ENCODE assay signal across 8 mouse cellular contexts in genomic region chr6:34760023-34760422, GRCm38 (mm10). TPM values are rescaled to one million over a fixed set of nuclear protein-coding genes. Genes with fewer than 3 reads are reported as not detected.
DNase-seq lines count a peak whose midpoint lies in the region; ATAC-seq and TF ChIP-seq lines count a peak whose summit lies in the region.

No protein-coding gene starts in this region.

- no peak overlapping the region for H3K27ac ChIP-seq in spleen, adult 2 months (ENCODE audit: insufficient read depth, low read length)

- no peaks in the 10 kb centered on the region for H3K36me3 ChIP-seq in spleen, adult 2 months (ENCODE audit: control insufficient read depth, insufficient read depth, low read length)

- DNase-seq in heart, adult 18-20 months: peak; percentile 44 to 71
- DNase-seq in heart, postnatal 25 days (ENCODE audit: low spot score): no peak
- peak; percentile 14 to 18 for DNase-seq in spleen, adult 2 months (ENCODE audit: low read depth in 1 of 2, low spot score in 2 of 2)
- DNase-seq in spleen, adult 12 weeks (ENCODE audit: low spot score): no peak
- peak; percentile 59 for DNase-seq in c-Kit-positive CD71-positive TER-119-positive erythroid progenitor cells, embryonic 14.5 days (ENCODE audit: low spot score)
- DNase-seq in kidney, postnatal 10 days: peak; percentile 74
- peak; percentile 36 for DNase-seq in retina, adult 2 months (ENCODE audit: low read depth, low spot score)

- no peak for TF ChIP-seq POLR2A in spleen, adult 2 months (IDR thresholded peaks at IDR 0.05; ENCODE audit: low read depth, low read length)

- TF ChIP-seq CTCF in spleen, adult 2 months (IDR thresholded peaks at IDR 0.05; ENCODE audit: extremely low read depth, insufficient read depth, insufficient read length, insufficient replicate concordance): 0 out of 2 replicates have a peak, but pooled peaks have one; percentile 3

- ATAC-seq in inflammation-experienced regulatory T-cells, adult 6 months: no peak

- H3K4me1 ChIP-seq in spleen, adult 2 months (ENCODE audit: control insufficient read depth, insufficient read depth, insufficient read length): no peaks in the 10 kb centered on the region

- no peaks in the 10 kb centered on the region for H3K27me3 ChIP-seq in spleen, adult 2 months (ENCODE audit: control insufficient read depth, insufficient read depth, low read length)

- no peak overlapping the region for H3K4me3 ChIP-seq in spleen, adult 2 months (ENCODE audit: extremely low read depth, insufficient read depth, insufficient read length)

- intact Hi-C loops in heart, postnatal 25 days (cut with DNase I): loop anchor here (5.0 kb wide), 1 partner anchor 162 kb away; the partner anchor contains the start of gene Stra8

- WGBS in spleen, adult 2 months: 45% methylated on average over 4 of the region's 4 CpGs

RNA-seq across cellular contexts. Expression of gene Agbl3, which starts 20.2 kb away (rescaled TPM):
- 1 to 10 TPM; 4.2 to 4.9 TPM for total RNA-seq in heart, adult 18-20 months (2021)
- 1 to 10 TPM; 3.2 to 3.9 TPM for total RNA-seq in heart, postnatal 25 days (2021)
- 1.0 and 1.5 TPM in 2 replicates for polyA plus RNA-seq in spleen, adult 2 months (2012; rRNA removed)
- 1 to 10 TPM; 1.7 to 2.6 (median 2.3) TPM for polyA plus RNA-seq in inflammation-experienced regulatory T-cells, adult 6 months (2017; shearing (Covaris generic))

Comparison
In these comparisons a context has a peak if more than half of its experiments do, and no peak if none do; other contexts are left out.
1. DNase-seq: peak in heart, adult 18-20 months (2 of 2), spleen, adult 2 months (2 of 2), c-Kit-positive CD71-positive TER-119-positive erythroid progenitor cells, embryonic 14.5 days (single experiment), kidney, postnatal 10 days (single experiment) and retina, adult 2 months (single experiment); none in heart, postnatal 25 days (single experiment) and spleen, adult 12 weeks (single experiment).